Mouse (Mus musculus): ENCODE results near the gene Tmem147.

The Tmem147 gene

DNA sequence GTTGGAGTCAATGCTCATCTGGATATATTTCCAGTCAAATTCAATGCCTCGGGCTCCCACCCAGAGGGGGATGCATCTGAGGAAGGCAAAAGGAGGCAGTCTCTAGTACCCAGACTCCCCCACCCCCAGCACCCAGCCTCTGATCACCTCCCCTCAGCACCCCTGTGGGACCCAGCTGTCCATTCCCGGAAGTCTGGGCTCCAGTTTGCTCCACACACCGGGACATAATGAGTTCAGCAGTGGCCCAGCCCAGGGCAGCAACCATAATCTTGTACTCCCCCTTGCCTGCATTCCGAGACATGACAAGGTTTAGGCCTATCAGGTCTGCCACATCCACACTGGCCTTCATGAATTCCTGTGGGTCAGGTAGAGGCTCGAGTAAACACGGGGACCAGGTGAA, 1.1 kb downstream of the Tmem147 start:
- in situ Hi-C loops (cut with MboI, MseI), result no loop called here

DNA sequence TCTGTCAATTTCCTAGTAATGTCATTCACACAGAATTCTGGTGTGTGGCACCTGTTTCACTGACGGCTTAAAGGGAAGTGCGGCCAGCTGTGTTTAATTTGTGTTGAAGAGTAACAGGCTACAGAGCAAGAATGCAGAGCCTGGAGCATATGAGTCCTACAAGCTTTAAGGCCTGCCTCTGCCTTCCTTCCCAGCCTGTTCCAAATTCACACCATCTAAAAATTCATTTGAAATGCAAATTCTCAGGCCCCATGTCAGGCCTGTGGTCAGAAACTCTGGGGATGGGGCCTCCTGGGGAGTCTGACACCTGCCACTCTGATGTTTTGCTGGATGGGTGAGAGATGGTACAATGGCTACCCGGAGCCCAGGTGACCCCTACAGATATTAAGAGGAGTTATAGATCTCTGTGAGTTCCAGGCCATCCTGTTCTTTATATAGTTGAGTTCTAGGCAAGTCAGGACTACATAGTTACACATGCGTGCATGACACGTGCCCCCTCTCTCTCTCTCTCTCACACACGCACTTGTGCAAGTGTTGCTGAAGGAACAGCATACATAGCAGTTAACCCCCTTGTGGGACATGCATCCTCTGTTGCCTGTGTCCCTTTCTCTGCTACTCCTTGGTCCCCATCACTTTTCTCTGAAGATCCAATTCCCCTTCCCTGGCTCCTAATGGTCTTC, 5.9 kb downstream of the Tmem147 start:
- in situ Hi-C loops (cut with MboI, MseI), result no loop called here

DNA sequence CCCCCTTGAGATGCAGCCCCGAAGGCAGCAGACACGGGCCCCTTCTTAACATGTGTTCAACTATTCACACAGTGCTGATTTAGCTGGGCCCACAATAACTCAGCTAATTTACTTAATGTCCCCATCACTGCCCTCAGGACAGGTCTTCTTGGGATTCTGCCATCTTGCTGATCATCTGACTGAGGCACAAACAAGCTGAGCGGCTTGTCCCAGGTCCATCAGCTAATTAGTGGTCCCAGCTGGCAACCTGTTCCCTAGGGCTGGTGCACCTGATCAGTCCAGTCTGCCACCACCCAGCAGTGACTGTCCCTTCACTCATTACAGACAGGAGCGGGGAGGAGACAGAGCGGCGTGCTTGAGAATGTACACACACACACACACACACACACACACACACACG, 8.1 kb downstream of the Tmem147 start:
- in situ Hi-C loops (cut with MboI, MseI), result no loop called here

DNA sequence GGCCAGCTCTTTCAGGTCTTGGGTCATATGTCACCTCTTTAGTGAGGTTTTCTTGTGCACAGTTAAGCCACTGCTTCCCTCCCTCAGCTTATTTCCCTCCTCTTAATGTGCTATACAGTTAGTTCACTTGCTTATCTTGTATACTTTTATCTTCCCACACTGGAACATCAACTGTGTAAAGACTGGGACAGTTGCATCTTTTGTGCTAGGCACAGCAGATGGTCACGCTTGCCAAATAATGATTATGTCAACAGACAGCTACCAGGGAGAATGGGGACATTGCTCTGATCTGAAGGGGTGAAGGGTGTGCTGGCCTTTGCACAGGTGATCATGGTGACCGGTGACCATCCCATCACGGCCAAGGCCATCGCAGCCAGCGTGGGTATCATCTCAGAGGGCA, 9.7 kb downstream of the Tmem147 start:
- in situ Hi-C loops (cut with MboI, MseI), result loop anchor here (5.0 kb wide), 1 partner anchor 52 kb away; no protein-coding TSS in a partner anchor

DNA sequence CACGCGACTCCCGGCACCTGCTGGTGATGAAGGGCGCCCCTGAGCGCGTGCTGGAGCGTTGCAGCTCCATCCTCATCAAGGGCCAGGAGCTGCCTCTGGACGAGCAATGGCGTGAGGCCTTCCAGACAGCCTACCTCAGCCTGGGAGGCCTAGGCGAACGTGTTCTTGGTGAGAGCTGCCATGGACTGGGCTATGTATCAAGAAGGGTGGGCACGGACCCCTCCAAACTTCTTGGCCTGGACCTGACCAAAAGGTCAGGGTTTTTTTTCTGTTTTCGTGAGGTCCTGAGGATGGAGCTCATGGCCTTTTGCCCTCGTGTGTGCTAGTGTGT, 11.7 kb downstream of the Tmem147 start:
- in situ Hi-C loops (cut with MboI, MseI), result loop anchor here (5.0 kb wide), 1 partner anchor 50 kb away; no protein-coding TSS in a partner anchor

DNA sequence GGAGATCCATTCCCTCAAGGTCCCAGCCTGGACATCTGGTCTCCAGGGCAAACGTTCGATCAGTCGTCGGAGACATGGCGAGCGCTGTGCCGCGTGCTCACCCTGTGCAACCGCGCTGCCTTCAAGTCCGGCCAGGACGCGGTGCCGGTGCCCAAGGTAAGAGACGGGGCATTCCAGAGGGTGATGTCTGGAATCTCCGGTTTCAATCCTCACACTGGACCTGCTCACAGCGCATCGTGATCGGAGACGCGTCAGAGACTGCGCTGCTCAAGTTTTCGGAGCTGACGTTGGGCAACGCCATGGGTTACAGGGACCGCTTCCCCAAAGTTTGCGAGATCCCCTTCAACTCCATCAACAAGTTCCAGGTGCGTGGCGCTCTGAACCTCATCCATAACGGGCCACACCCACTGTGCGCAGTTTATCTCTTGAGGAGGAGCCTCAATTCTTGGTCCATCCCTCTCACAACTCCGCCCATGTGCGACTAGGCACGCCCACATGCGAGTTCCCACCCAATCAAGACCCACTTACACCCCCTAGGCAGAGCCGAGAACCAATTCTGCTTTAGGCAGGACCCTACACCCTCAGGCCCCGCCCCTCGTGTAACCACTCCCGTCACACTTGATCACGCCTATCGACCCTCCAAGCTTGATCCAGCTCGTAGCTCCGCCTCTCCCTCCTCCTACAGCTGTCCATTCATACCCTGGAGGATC, 12.2 kb downstream of the Tmem147 start:
- in situ Hi-C loops (cut with MboI, MseI), result loop anchor here (5.0 kb wide), 1 partner anchor 50 kb away; no protein-coding TSS in a partner anchor

DNA sequence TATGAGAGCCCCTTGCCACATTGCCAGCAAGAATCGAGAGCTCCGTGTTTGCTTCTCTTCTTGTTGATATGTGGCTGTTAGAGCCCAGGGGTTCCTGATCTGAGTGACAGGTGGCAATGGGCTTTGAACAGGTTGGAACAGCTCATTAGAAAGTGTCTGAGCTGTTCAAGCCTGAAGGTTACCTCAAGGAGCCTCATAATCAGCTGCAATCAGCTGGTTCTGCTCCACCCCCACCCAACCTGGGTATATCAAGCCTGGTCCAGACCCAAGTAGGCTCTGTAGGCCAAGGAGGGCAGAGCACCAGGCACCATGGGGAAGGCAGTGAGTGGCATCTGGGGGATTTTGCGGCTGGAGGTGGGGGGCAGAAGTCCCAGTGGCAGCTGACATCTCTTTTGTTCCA, 17.4 kb downstream of the Tmem147 start, which contains the start of gene Atp4a:
Gene Atp4a, plus strand, starts transcription at position 268 of the 400 bp plus-strand sequence.
- in situ Hi-C loops (cut with MboI, MseI), result no loop called here

DNA sequence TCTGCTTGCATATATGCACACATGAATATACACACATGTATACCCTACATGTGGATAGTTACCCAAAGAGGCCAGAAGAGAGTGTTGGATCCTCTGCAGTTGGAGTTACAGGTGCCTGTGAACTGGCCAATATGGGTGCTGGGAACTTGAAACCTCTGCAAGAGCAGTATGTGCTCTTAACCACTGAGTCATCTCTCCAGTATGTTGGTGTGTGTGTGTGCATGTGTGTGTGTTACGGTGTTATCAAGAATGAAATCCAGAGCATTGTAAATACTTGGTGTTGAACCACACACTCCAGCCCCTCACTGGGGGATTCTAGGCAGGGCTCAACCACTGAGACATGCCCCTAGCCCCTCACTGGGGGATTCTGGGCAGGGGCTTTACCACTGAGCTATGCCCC, 21.9 kb downstream of the Tmem147 start:
- in situ Hi-C loops (cut with MboI, MseI), result no loop called here

DNA sequence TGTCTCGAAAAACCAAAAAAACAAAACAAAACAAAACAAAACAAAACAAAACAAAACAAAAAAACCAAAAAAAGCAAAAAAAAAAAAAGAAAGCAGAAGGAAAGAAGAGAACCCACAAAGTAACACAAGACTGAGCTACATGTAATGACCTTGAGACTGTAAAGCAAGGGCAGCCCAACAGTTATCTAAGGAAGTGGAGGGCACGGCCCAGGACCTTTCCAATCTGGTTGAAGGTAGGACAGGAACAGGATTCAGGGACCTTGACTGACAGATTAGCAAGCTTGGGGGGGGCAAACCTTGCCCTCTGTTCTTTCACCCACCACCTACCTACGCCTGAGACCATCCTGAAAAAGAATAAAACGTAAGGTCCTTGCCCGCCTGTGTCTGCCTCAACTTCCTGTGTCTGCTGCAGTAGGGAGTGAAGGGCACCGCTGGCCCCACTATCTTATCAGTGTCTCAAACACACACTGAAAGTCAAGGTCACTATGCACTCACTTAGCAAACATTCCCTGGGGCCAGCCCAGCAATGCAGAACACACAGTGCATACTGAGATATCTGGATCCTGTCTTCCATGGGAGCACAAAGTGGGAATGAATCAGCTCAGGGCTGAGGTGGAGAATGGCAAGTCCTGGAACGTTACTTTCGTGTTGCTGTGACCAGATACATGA, 23.0 kb downstream of the Tmem147 start:
- in situ Hi-C loops (cut with MboI, MseI), result no loop called here

DNA sequence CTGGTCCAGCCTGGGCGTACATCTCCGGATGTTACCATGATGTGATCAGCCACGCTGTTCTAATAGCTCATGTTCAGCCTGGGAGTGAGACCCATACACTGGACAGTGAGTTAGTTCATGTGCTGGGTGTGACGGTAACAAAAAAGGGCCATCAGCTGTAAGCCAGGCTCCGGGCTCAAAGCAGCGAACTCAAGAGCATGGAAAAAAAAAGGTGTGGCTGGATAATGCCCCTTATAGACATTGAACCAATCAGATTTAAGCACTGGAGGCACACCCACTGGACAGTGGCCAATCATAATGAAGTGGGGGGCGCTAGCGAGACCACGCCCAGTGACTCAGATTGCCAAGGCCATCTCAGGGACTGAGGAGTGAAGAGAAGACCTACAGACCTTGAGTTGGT, 30.8 kb downstream of the Tmem147 start, which contains the start of gene 2200002J24Rik:
Gene 2200002J24Rik, plus strand, starts transcription at position 338 of the 400 bp plus-strand sequence.
- in situ Hi-C loops (cut with MboI, MseI), result loop anchor here (25.0 kb wide), 1 partner anchor 1086 kb away; no protein-coding TSS in a partner anchor

DNA sequence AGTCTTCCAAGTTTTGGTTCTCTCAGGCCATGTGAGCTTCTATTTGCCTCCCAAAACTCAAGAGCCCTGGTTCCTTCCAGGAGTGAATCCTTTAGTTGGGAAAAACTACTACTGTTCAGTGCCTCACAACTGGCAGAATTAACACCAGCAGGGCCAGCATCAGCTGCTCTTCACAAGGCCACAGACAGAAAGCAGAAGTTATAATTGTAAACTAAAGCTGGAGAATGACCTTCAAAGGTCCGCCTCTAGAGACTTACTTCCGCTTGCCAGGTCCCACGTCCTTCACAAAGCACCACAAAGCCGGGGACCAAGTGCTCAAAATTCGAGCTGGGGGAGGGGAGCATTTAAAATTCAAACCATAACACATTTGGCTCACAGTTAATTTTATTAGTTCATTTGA, 31.2 kb downstream of the Tmem147 start:
- in situ Hi-C loops (cut with MboI, MseI), result loop anchor here (25.0 kb wide), 1 partner anchor 1086 kb away; no protein-coding TSS in a partner anchor

DNA sequence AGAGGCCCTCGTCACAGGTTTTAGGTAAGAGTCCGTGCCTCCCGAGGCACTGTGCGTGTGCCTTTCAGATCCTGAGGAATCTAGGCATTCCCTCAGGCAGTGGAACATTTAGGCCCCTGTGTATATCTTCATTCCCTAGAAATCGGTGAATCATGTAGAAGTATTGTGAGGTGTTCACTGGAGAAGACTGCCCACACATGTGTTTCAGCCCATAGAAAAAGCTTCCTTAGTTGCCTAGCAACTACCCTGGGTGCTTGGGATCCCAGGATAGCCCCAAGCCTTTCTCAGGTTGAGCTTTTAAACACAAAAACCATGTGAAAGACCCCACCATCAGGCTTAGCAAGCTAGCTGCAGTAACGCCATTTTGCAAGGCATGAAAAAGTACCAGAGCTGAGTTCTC, 41.0 kb downstream of the Tmem147 start:
- in situ Hi-C loops (cut with MboI, MseI), result loop anchor here (25.0 kb wide), 1 partner anchor 1076 kb away; no protein-coding TSS in a partner anchor

DNA sequence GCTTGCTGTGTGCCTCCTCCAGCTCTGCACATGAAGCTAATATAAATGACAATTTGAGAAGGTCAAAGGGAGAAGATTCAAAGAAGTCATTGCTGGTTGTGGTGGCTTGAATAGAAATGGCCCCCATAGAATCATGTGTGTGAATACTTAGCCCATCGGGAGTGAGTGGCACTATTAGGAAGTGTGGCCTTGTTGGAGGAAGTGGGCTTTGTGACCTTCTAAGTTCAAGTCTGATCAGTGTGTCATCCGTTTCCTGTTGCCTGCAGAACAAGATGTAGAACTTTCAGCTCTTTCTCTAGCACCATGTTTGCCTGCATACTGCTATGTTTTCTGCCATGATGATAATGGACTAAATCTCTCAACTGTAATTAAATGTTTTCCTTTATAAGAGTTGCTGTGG, 45.9 kb downstream of the Tmem147 start:
- in situ Hi-C loops (cut with MboI, MseI), result loop anchor here (25.0 kb wide), 1 partner anchor 1071 kb away; no protein-coding TSS in a partner anchor

DNA sequence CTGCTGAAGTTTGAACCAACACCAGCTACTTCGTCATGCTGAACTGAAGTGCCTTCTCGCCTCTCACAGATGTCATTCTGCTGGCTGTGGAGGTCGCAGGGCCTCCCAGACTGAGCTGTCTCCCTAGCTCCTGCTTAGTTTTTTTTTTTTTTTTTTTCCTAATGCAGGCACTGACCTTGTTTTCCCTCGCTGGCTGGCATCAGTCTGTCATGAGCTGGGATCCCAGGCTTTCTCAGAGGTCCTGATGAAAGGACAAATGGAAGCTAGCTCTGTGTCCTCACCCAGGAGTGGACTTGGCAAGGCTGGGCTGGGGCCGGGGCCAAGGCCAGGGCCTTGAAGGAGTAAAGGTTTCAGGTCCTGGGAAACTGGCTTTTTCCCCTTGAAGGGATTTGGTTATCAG, 47.4 kb downstream of the Tmem147 start:
- in situ Hi-C loops (cut with MboI, MseI), result loop anchor here (25.0 kb wide), 1 partner anchor 1070 kb away; no protein-coding TSS in a partner anchor

DNA sequence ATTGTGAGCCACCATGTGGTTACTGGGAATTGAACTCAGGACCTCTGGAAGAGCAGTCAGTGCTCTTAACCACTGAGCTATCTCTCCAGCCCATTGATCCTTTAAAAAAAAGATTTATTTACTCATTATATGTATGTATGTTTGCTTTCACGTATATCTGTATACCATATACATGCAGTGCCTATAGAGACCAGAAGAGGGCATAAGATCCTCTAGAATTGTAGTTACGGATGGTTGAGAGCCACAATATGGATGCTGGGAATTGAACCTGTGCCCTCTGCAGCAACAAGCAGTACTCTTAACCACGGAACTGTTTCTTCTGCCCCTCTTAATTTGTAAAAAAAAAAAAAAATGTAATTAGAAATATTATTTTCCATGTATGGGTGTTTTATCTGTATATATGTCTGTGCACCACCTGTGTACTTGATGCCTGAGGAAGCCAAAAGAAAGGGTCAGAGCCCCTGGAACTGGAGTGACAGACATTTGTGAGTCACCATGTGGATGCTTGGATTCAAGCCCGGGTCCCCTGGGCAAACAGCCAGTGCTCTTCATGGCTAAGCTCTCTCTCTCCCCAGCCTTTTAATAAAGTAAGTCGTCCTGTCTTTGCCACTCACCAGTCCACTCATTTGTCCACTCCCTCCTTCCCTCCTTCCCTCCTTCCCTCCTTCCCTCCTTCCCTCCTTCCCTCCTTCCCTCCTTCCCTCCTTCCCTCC, 50.9 kb downstream of the Tmem147 start:
- in situ Hi-C loops (cut with MboI, MseI), result loop anchor here (25.0 kb wide), 1 partner anchor 1066 kb away; no protein-coding TSS in a partner anchor
